Mouse (Mus musculus) mouse trophoblast stem cell (cell line): Measurements from ENCODE around the gene Fam32a.

Experiments
- in situ Hi-C, 2 experiments: fragments of 300-500 bp; cut with MseI, MboI; formaldehyde crosslinking; loops; 2 replicates in 1 of 2; 3 replicates in 1 of 2; pipeline ENCODE4 v1.15.1; 2025

Gene Fam32a

GRCm38 (mm10) chr8:72273111-72273770 is 53.7 kb downstream of the Fam32a start:
- in situ Hi-C loops: no loop called here

DNA sequence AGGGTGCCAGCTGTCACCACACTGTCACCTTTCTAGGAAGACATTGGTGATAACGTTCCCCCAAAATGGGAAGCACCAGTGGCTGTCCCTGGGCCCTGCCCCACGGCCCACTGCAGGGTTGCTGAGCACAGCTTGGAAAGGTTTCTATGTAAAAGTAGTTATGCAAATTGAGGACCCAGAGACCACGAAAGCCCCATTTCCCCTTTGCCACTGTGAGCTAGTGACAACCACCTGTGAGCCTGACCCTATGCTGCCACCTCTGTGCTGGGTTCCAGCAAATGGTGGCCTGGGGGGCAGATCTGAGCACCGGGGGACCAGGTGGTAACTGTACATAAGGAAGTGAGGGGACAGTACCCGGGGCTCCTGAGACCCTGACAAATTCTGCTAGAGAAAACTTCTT is 54.3 kb downstream of the Fam32a start:
- in situ Hi-C loops: no loop called here
